Mouse (Mus musculus) limb, embryonic 13.5 days (tissue): ENCODE results near the gene Vmn1r85. TPM values are rescaled to one million over a fixed set of nuclear protein-coding genes. Genes with fewer than 3 reads are reported as not detected.
A peak's percentile ranks its signal among the peaks of the same experiment; 100 is the strongest.
"Not testable (repeated sequence)": the region's sequence is repeated elsewhere in the genome, so short reads cannot be mapped to it uniquely, and the experiment has no call there.

Experiments used
- ATAC-seq: fragments of 200-750 bp; cut with Nextera tagmentation; 2 replicates; pipeline ENCODE4 v1.8.0; 2017; ENCODE audit warnings: low read depth, moderate number of reproducible peaks, moderate TSS enrichment; ENCODE audit not compliant: low FRiP score
- H3K27ac ChIP-seq: fragments of 300-500 bp; sonication (generic); 2 replicates; pipeline ENCODE4 v1.5.1; 2015; ENCODE audit warnings: inconsistent platforms, mild to moderate bottlenecking, moderate library complexity
- H3K27me3 ChIP-seq: fragments of 300-500 bp; sonication (generic); 2 replicates; pipeline ENCODE4 v1.6.1; 2015; ENCODE audit warnings: mild to moderate bottlenecking, inconsistent platforms
- H3K36me3 ChIP-seq: fragments of 300-500 bp; sonication (generic); 2 replicates; pipeline ENCODE4 v1.6.1; 2015; ENCODE audit warnings: inconsistent platforms, mild to moderate bottlenecking, moderate library complexity
- H3K4me1 ChIP-seq: fragments of 300-500 bp; sonication (generic); 2 replicates; pipeline ENCODE4 v1.6.1; 2015; ENCODE audit warnings: inconsistent platforms
- H3K4me2 ChIP-seq: fragments of 300-500 bp; sonication (generic); replicated peaks from 2 replicates; pipeline ENCODE4 v1.6.1; 2015; ENCODE audit warnings: inconsistent platforms, mild to moderate bottlenecking, moderate library complexity
- H3K4me3 ChIP-seq: fragments of 300-500 bp; sonication (generic); 2 replicates; pipeline ENCODE4 v1.5.1; 2015; ENCODE audit warnings: moderate library complexity, mild to moderate bottlenecking, inconsistent platforms
- H3K9ac ChIP-seq: fragments of 300-500 bp; sonication (generic); 2 replicates; pipeline ENCODE4 v1.6.1; 2015; ENCODE audit warnings: mild to moderate bottlenecking, inconsistent platforms
- H3K9me3 ChIP-seq: fragments of 300-500 bp; sonication (generic); 2 replicates; pipeline ENCODE4 v1.6.1; 2016; ENCODE audit warnings: inconsistent platforms
- WGBS: fragments of 180-500 bp; shearing (Covaris S2); methylation state at CpG from one replicate; pipeline ENCODE4 v1.1.7; 2015; 5-methylcytosine and 5-hydroxymethylcytosine counted together
- polyA plus RNA-seq: library from polyadenylated mRNA; unstranded; fragments of >200 nt; fragmentation: Nextera tagmentation; extraction: Ambion mirVana; gene quantifications from 2 replicates; pipeline ENCODE4 v1.2.1, GENCODE M21; 2015

Gene Vmn1r85
- not detected in 2 replicates for polyA plus RNA-seq

GRCm38 (mm10) chr7:13095073-13095472 is at the start of gene Vmn1r85:
Vmn1r85 (minus strand) TSS chr7:13095173.
- H3K9ac ChIP-seq, result no peak within 1 kb of the TSS
- no peak within 1 kb of the TSS for H3K4me2 ChIP-seq
- ATAC-seq, result no peak
- H3K27me3 ChIP-seq, result no peaks in the 10 kb centered on the region
- WGBS, result 70% methylated on average over 3 of the region's 3 CpGs
- no peaks in the 10 kb centered on the region for H3K36me3 ChIP-seq
- H3K4me3 ChIP-seq, result no peak within 1 kb of the TSS
- no peaks in the 10 kb centered on the region for H3K9me3 ChIP-seq
- no peak within 1 kb of the TSS for H3K27ac ChIP-seq
- no peaks in the 10 kb centered on the region for H3K4me1 ChIP-seq

- Histone ChIP-seq H3K9ac (no peak within 1 kb of the TSS), H3K9me3 (no peaks in the 10 kb centered on the region), H3K27me3 (no peaks in the 10 kb centered on the region), H3K4me2 (no peak within 1 kb of the TSS), H3K4me3 (no peak within 1 kb of the TSS), H3K27ac (no peak within 1 kb of the TSS), H3K36me3 (no peaks in the 10 kb centered on the region), H3K4me1 (no peaks in the 10 kb centered on the region)
- ATAC-seq, result no peak
- WGBS, result 76% methylated on average over 1 of the region's 1 CpGs
These were observed 45.1 kb upstream of the Vmn1r85 start, which contains the start of gene Vmn1r87 for GRCm38 (mm10) chr7:13140057-13140456. Vmn1r87 (minus strand) TSS chr7:13140157.

- Histone ChIP-seq H3K4me2 (no peak overlapping the region), H3K27me3 (no peaks in the 10 kb centered on the region), H3K4me1 (no peaks in the 10 kb centered on the region), H3K9me3 (no peaks in the 10 kb centered on the region), H3K4me3 (no peak overlapping the region), H3K9ac (no peak overlapping the region), H3K27ac (no peak overlapping the region), H3K36me3 (no peaks in the 10 kb centered on the region)
- no peak for ATAC-seq
These were observed 42.4 kb upstream of the Vmn1r85 start for GRCm38 (mm10) chr7:13137340-13137739.

GRCm38 (mm10) chr7:13131856-13132255 is 36.9 kb upstream of the Vmn1r85 start:
- no peak overlapping the region for H3K4me2 ChIP-seq
- H3K9me3 ChIP-seq, result no peaks in the 10 kb centered on the region
- WGBS, result 91% methylated on average over 2 of the region's 2 CpGs
- no peaks in the 10 kb centered on the region for H3K27me3 ChIP-seq
- H3K36me3 ChIP-seq, result no peaks in the 10 kb centered on the region
- no peak for ATAC-seq
- no peak overlapping the region for H3K27ac ChIP-seq
- no peak overlapping the region for H3K9ac ChIP-seq
- no peak overlapping the region for H3K4me3 ChIP-seq
- H3K4me1 ChIP-seq, result no peaks in the 10 kb centered on the region

- not testable (repeated sequence) for H3K4me1 ChIP-seq, H3K9ac ChIP-seq, H3K9me3 ChIP-seq, H3K27me3 ChIP-seq, H3K27ac ChIP-seq, H3K36me3 ChIP-seq
- H3K4me3 ChIP-seq, result peak overlapping the region; percentile 26; the same call in 1 of the 2 replicates
- peak; percentile 81 for ATAC-seq
- H3K4me2 ChIP-seq, result peak overlapping the region; percentile 56
- WGBS, result under 1% methylated on average over 21 of the region's 34 CpGs
These were observed 28.7 kb upstream of the Vmn1r85 start for GRCm38 (mm10) chr7:13123554-13124153.

GRCm38 (mm10) chr7:13119817-13120216 is 24.8 kb upstream of the Vmn1r85 start, which contains the start of gene Vmn1r86:
Vmn1r86 (minus strand) TSS chr7:13119917.
- H3K36me3 ChIP-seq, result no peaks in the 10 kb centered on the region
- no peaks in the 10 kb centered on the region for H3K9me3 ChIP-seq
- H3K4me1 ChIP-seq, result no peaks in the 10 kb centered on the region
- H3K9ac ChIP-seq, result no peak within 1 kb of the TSS
- H3K4me3 ChIP-seq, result no peak within 1 kb of the TSS
- H3K27ac ChIP-seq, result no peak within 1 kb of the TSS
- no peak for ATAC-seq
- H3K27me3 ChIP-seq, result no peaks in the 10 kb centered on the region
- H3K4me2 ChIP-seq, result no peak within 1 kb of the TSS

- Histone ChIP-seq H3K4me3 (no peak overlapping the region), H3K36me3 (no peaks in the 10 kb centered on the region), H3K4me1 (no peaks in the 10 kb centered on the region), H3K27ac (no peak overlapping the region), H3K9me3 (no peaks in the 10 kb centered on the region), H3K4me2 (no peak overlapping the region), H3K9ac (no peak overlapping the region), H3K27me3 (no peaks in the 10 kb centered on the region)
- ATAC-seq, result no peak
- 65% methylated on average over 5 of the region's 5 CpGs for WGBS
These were observed 22.7 kb downstream of the Vmn1r85 start for GRCm38 (mm10) chr7:13072293-13072692.

- 47% methylated on average over 2 of the region's 2 CpGs for WGBS
- not testable (repeated sequence) for H3K9me3 ChIP-seq, H3K9ac ChIP-seq, ATAC-seq, H3K27me3 ChIP-seq, H3K4me1 ChIP-seq, H3K36me3 ChIP-seq, H3K4me2 ChIP-seq, H3K4me3 ChIP-seq, H3K27ac ChIP-seq
These were observed 31.6 kb downstream of the Vmn1r85 start for GRCm38 (mm10) chr7:13063399-13063798.

- WGBS, result 91% methylated on average over 9 of the region's 9 CpGs
- Histone ChIP-seq H3K4me3 (no peak overlapping the region), H3K4me1 (no peaks in the 10 kb centered on the region), H3K27me3 (no peaks in the 10 kb centered on the region), H3K27ac (no peak overlapping the region), H3K9ac (no peak overlapping the region), H3K36me3 (no peaks in the 10 kb centered on the region), H3K9me3 (0 out of 2 replicates have a peak, but pooled peaks cover 8% of the 10 kb centered on the region), H3K4me2 (no peak overlapping the region)
- ATAC-seq, result no peak
These were observed 35.4 kb downstream of the Vmn1r85 start for GRCm38 (mm10) chr7:13059536-13059935.

- Histone ChIP-seq H3K4me1 (peaks cover 5% of the 10 kb centered on the region; the same call in 1 of the 2 replicates), H3K9me3 (no peaks in the 10 kb centered on the region), H3K4me2 (no peak overlapping the region), H3K4me3 (no peak overlapping the region), H3K9ac (no peak overlapping the region), H3K27ac (no peak overlapping the region), H3K36me3 (no peaks in the 10 kb centered on the region), H3K27me3 (no peaks in the 10 kb centered on the region)
- no peak for ATAC-seq
- 51% methylated on average over 8 of the region's 8 CpGs for WGBS
These were observed 37.9 kb downstream of the Vmn1r85 start for GRCm38 (mm10) chr7:13056913-13057700.

GRCm38 (mm10) chr7:13054287-13055010 is 40.5 kb downstream of the Vmn1r85 start, which contains the start of gene Mzf1:
Mzf1 (minus strand) TSS chr7:13054764.
- Histone ChIP-seq H3K4me1 (peaks cover 5% of the 10 kb centered on the region; the same call in 1 of the 2 replicates), H3K4me3 (peak within 1 kb of the TSS; percentile 57), H3K36me3 (no peaks in the 10 kb centered on the region), H3K9ac (peak within 1 kb of the TSS; percentile 68), H3K27me3 (no peaks in the 10 kb centered on the region), H3K4me2 (peak within 1 kb of the TSS; percentile 67), H3K9me3 (no peaks in the 10 kb centered on the region), H3K27ac (peak within 1 kb of the TSS; percentile 73)
- ATAC-seq, result peak; percentile 95
- WGBS, result under 1% methylated on average over 41 of the region's 41 CpGs

- Histone ChIP-seq H3K27me3 (no peaks in the 10 kb centered on the region), H3K4me1 (peaks cover 5% of the 10 kb centered on the region; the same call in 1 of the 2 replicates), H3K9me3 (no peaks in the 10 kb centered on the region), H3K27ac (peak overlapping the region; percentile 73; the same call in 1 of the 2 replicates), H3K4me3 (peak overlapping the region; percentile 57), H3K36me3 (no peaks in the 10 kb centered on the region), H3K9ac (peak overlapping the region; percentile 68), H3K4me2 (peak overlapping the region; percentile 67)
- WGBS, result 3% methylated on average over 15 of the region's 15 CpGs
- ATAC-seq, result no peak
These were observed 41.0 kb downstream of the Vmn1r85 start for GRCm38 (mm10) chr7:13053961-13054286.
